Mouse (Mus musculus) liver, embryonic 14.5 days (tissue): ENCODE measurements around the gene Rnf166.
A peak's percentile ranks its signal among the peaks of the same experiment; 100 is the strongest.

Source experiments
- CTCF ChIP-seq: IDR thresholded peaks from 2 replicates; pipeline ENCODE4 v1.5.1; 2016; ENCODE audit warnings: antibody characterized with exemption, low read depth, control low read depth
- EP300 ChIP-seq: IDR thresholded peaks from 2 replicates; pipeline ENCODE4 v1.6.1; 2016; ENCODE audit warnings: antibody characterized with exemption, low read depth

- peak; percentile 61 for TF ChIP-seq CTCF
- no peak for TF ChIP-seq EP300
These were observed 16.5 kb downstream of the Rnf166 start for GRCm38 (mm10) chr8:122459218-122459900.
